17 mouse cellular contexts compared by ENCODE assay signal in the genomic region with DNA sequence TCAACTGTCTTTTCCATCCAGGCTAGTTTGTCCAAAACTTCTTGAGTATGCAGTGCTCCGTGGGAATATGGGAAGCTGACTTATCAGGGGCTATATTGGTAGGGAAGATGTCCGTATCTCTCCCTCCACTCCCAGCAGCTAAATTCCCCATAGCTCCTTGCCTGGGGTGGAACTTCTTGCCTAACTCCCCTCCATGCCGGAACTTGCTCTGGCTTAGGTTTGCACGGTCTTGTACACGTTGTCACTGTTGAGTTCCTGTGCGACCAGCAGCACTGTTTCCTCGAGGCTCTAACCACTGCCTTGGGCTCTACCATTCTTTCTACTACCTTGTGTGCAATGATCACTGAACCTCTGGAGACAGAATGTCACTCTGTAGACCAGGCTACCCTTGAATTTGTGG. TPM values are rescaled to one million over a fixed set of nuclear protein-coding genes. Genes with fewer than 3 reads are reported as not detected.
DNase-seq lines count a peak whose midpoint lies in the region; ATAC-seq and TF ChIP-seq lines count a peak whose summit lies in the region.
"Had no signal": no experiment of that assay in that cellular context is flagged by ENCODE, and none has a peak within 500 bp of the region (broad histone marks: within the 10 kb centered on the region; RNA-seq: fewer than 3 reads in every experiment).

No protein-coding gene starts in this region.

- TF ChIP-seq CTCF in spleen, adult 2 months (IDR thresholded peaks at IDR 0.05; ENCODE audit: extremely low read depth, insufficient read depth, insufficient read length, insufficient replicate concordance) = no peak
- TF ChIP-seq CTCF in embryonic fibroblast, embryonic 13.5 days (IDR thresholded peaks at IDR 0.05; ENCODE audit: borderline replicate concordance, insufficient read depth, low read length) = no peak

- no peaks in the 10 kb centered on the region for H3K27me3 ChIP-seq in spleen, adult 2 months (ENCODE audit: control insufficient read depth, insufficient read depth, low read length)
- H3K27me3 ChIP-seq in heart, embryonic 11.5 days (ENCODE audit: control insufficient read depth, insufficient read depth, low read length) = no peaks in the 10 kb centered on the region
- H3K27me3 ChIP-seq: forebrain, embryonic 13.5 days; neural tube, embryonic 13.5 days; Patski had no signal

- ATAC-seq in heart, embryonic 11.5 days (replicated peaks; ENCODE audit: insufficient number of reproducible peaks, low FRiP score, low TSS enrichment) = no peak
- ATAC-seq: forebrain, embryonic 13.5 days; hindbrain, embryonic 16.5 days; Patski had no signal

- H3K4me1 ChIP-seq in spleen, adult 2 months (ENCODE audit: control insufficient read depth, insufficient read depth, insufficient read length) = peaks cover 18% of the 10 kb centered on the region
- peaks cover 18% of the 10 kb centered on the region for H3K4me1 ChIP-seq in embryonic fibroblast, embryonic 13.5 days (ENCODE audit: control insufficient read depth, insufficient read depth, low read length)
- 0 out of 2 replicates have a peak, but pooled peaks cover 3% of the 10 kb centered on the region for H3K4me1 ChIP-seq in heart, embryonic 11.5 days (ENCODE audit: control insufficient read depth, insufficient read depth, low read length)

- no peak overlapping the region for H3K9ac ChIP-seq in heart, embryonic 11.5 days (ENCODE audit: low read depth, low read length)
- H3K9ac ChIP-seq: forebrain, embryonic 13.5 days; neural tube, embryonic 13.5 days had no signal

- no peaks in the 10 kb centered on the region for H3K9me3 ChIP-seq in heart, embryonic 11.5 days (replicated peaks; ENCODE audit: control insufficient read depth, low read length)
- H3K9me3 ChIP-seq: forebrain, embryonic 13.5 days; neural tube, embryonic 13.5 days had no signal

- 30% methylated on average over 7 of the region's 7 CpGs for WGBS in spleen, adult 2 months
- WGBS in macrophage (ENCODE audit: missing documents) = 12% methylated on average over 7 of the region's 7 CpGs
- whole genome bisulfite sequencing in heart, embryonic 11.5 days (ENCODE audit: insufficient replicate concordance) = 85% methylated on average over 7 of the region's 7 CpGs

- H3K4me3 ChIP-seq in spleen, adult 2 months (ENCODE audit: extremely low read depth, insufficient read depth, insufficient read length) = no peak overlapping the region
- H3K4me3 ChIP-seq in embryonic fibroblast, embryonic 13.5 days (ENCODE audit: insufficient read depth, low read length) = no peak overlapping the region
- peak overlapping the region; percentile 6; the same call in 1 of the 2 replicates for H3K4me3 ChIP-seq in macrophage (ENCODE audit: inconsistent target)
- no peak overlapping the region for H3K4me3 ChIP-seq in heart, embryonic 11.5 days (ENCODE audit: low read depth, low read length)
- H3K4me3 ChIP-seq: forebrain, embryonic 13.5 days; gastrocnemius, adult 2 months; neural tube, embryonic 13.5 days had no signal

- TF ChIP-seq POLR2A in spleen, adult 2 months (IDR thresholded peaks at IDR 0.05; ENCODE audit: low read depth, low read length) = no peak
- no peak for TF ChIP-seq POLR2A in embryonic fibroblast, embryonic 13.5 days (IDR thresholded peaks at IDR 0.05; ENCODE audit: low read depth, low read length)

- peaks cover 3% of the 10 kb centered on the region; the same call in 1 of the 2 replicates for H3K36me3 ChIP-seq in spleen, adult 2 months (ENCODE audit: control insufficient read depth, insufficient read depth, low read length)
- H3K36me3 ChIP-seq in macrophage (ENCODE audit: inconsistent target) = peaks cover 4% of the 10 kb centered on the region; the same call in 1 of the 2 replicates
- H3K36me3 ChIP-seq in heart, embryonic 11.5 days (ENCODE audit: control insufficient read depth, insufficient read depth, low read length) = no peaks in the 10 kb centered on the region

- DNase-seq in spleen, adult 2 months (ENCODE audit: low read depth in 1 of 2, low spot score in 2 of 2) = no peak
- DNase-seq in spleen, postnatal 4 days (ENCODE audit: low spot score in 2 of 2) = no peak
- DNase-seq in gastrocnemius, postnatal 10 days = no peak
- no peak for DNase-seq in c-Kit-positive CD71-positive TER-119-positive erythroid progenitor cells, embryonic 14.5 days (ENCODE audit: low spot score)
- DNase-seq: cerebellum, adult 11-12 months; gastrocnemius, adult 2 months; kidney, adult 18-20 months; kidney, postnatal 14 days; lung, adult 18-20 months; thymus, postnatal 25 days had no signal

- H3K4me2 ChIP-seq in heart, embryonic 11.5 days = no peak overlapping the region
- H3K4me2 ChIP-seq: forebrain, embryonic 13.5 days; neural tube, embryonic 13.5 days had no signal

- H3K27ac ChIP-seq in spleen, adult 2 months (ENCODE audit: insufficient read depth, low read length) = peak overlapping the region; percentile 52; the same call in 1 of the 2 replicates
- peak overlapping the region; percentile 41 for H3K27ac ChIP-seq in embryonic fibroblast, embryonic 13.5 days (ENCODE audit: insufficient read depth, low read length)
- H3K27ac ChIP-seq in macrophage = peak overlapping the region; percentile 81
- no peak overlapping the region for H3K27ac ChIP-seq in heart, embryonic 11.5 days (ENCODE audit: low read depth, low read length)
- H3K27ac ChIP-seq: forebrain, embryonic 13.5 days; gastrocnemius, adult 2 months; neural tube, embryonic 13.5 days had no signal

- H3K79me2 ChIP-seq in macrophage (ENCODE audit: inconsistent target) = peaks cover 90% of the 10 kb centered on the region

RNA-seq across cellular contexts. Expression of a gene that starts 4.6 kb away (rescaled TPM):
- polyA plus RNA-seq in spleen, adult 2 months (2012; rRNA removed) = 24.4 and 24.5 TPM in 2 replicates
- 194 and 242 TPM in 2 replicates for polyA plus RNA-seq in embryonic fibroblast, embryonic 13.5 days (2011; ENCODE audit: insufficient read length, low read depth, missing spikeins)
- 100 to 1,000 TPM; 215 to 470 (median 344) TPM for total RNA-seq in macrophage (2018; cell fraction: chromatin; rRNA removed)
- 100 to 1,000 TPM; 413 to 619 (median 472) TPM for total RNA-seq in macrophage (2018; cell fraction: cytosol; rRNA removed)
- total RNA-seq in macrophage (2018; cell fraction: nucleus; rRNA removed) = 100 to 1,000 TPM; 225 to 519 (median 379) TPM
- 228 to 455 TPM (median 329 TPM) in 3 replicates for polyA plus RNA-seq in macrophage (2018)
- 56.0 and 61.5 TPM in 2 replicates for polyA plus RNA-seq in heart, embryonic 11.5 days (2014; fragmentation: Nextera tagmentation; extraction: Ambion mirVana)
- 10 to 100 TPM; 51.8 to 60.2 TPM for total RNA-seq in gastrocnemius, postnatal 10 days (2021)
